Mouse (Mus musculus) stomach, postnatal 0 days (tissue): Measurements from ENCODE around the gene Stt3b. TPM values are rescaled to one million over a fixed set of nuclear protein-coding genes. Genes with fewer than 3 reads are reported as not detected.

Source experiments
- ATAC-seq: fragments of 200-750 bp; cut with Nextera tagmentation; 2 replicates; pipeline ENCODE4 v1.8.0; 2017; ENCODE audit not compliant: low FRiP score, low TSS enrichment
- DNase-seq: peaks from one replicate; pipeline ENCODE4 v3.0.0-alpha.2; 2016; ENCODE audit warnings: low spot score
- H3K27ac ChIP-seq: fragments of 300-500 bp; sonication (generic); replicated peaks from 2 replicates; pipeline ENCODE4 v1.5.1; 2014; ENCODE audit warnings: mild to moderate bottlenecking, control low read depth
- H3K27me3 ChIP-seq: fragments of 300-500 bp; sonication (generic); 2 replicates; pipeline ENCODE4 v1.6.1; 2014; ENCODE audit warnings: low read length; ENCODE audit not compliant: control insufficient read depth, insufficient read depth
- H3K36me3 ChIP-seq: fragments of 300-500 bp; sonication (generic); 2 replicates; pipeline ENCODE4 v1.6.1; 2014; ENCODE audit warnings: low read length, mixed read lengths; ENCODE audit not compliant: control insufficient read depth, insufficient read depth
- H3K4me1 ChIP-seq: fragments of 300-500 bp; sonication (generic); replicated peaks from 2 replicates; pipeline ENCODE4 v1.6.1; 2014; ENCODE audit warnings: antibody characterized with exemption; ENCODE audit not compliant: control insufficient read depth, insufficient read depth
- H3K4me2 ChIP-seq: fragments of 300-500 bp; sonication (generic); replicated peaks from 2 replicates; pipeline ENCODE4 v1.6.1; 2014; ENCODE audit warnings: low read depth, mild to moderate bottlenecking, control low read depth, moderate library complexity
- H3K4me3 ChIP-seq: fragments of 300-500 bp; sonication (generic); 2 replicates; pipeline ENCODE4 v1.5.1; 2014; ENCODE audit warnings: low read depth, low read length, control low read depth
- H3K9ac ChIP-seq: fragments of 300-500 bp; sonication (generic); 2 replicates; pipeline ENCODE4 v1.6.1; 2014; ENCODE audit warnings: mild to moderate bottlenecking, low read length, control low read depth, mixed read lengths
- H3K9me3 ChIP-seq: fragments of 300-500 bp; sonication (generic); 2 replicates; pipeline ENCODE4 v1.6.1; 2016; ENCODE audit warnings: low read length; ENCODE audit not compliant: control insufficient read depth
- CTCF ChIP-seq: IDR thresholded peaks from 2 replicates; pipeline ENCODE4 v1.5.1; 2016; ENCODE audit warnings: antibody characterized with exemption, low read depth, mild to moderate bottlenecking, moderate library complexity
- EP300 ChIP-seq: optimal IDR thresholded peaks from 2 replicates; pipeline ENCODE3; 2016; ENCODE audit warnings: antibody characterized with exemption
- WGBS: fragments of 180-500 bp; shearing (Covaris S2); extraction: QIAGEN DNeasy Blood & Tissue Kit; methylation state at CpG from one replicate; pipeline ENCODE4 v1.1.7; 2014; 5-methylcytosine and 5-hydroxymethylcytosine counted together
- polyA plus RNA-seq: library from polyadenylated mRNA; unstranded; fragments of >200 nt; fragmentation: Nextera tagmentation; extraction: Ambion mirVana; gene quantifications from 2 replicates; pipeline ENCODE4 v1.2.1, GENCODE M21; 2015

The Stt3b gene
- polyA plus RNA-seq, 1 experiment from 2014 or later: 48.9 TPM

- no peak overlapping the region for H3K4me2 ChIP-seq
- no peaks in the 10 kb centered on the region for H3K9me3 ChIP-seq
- no peak overlapping the region for H3K9ac ChIP-seq
- no peak overlapping the region for H3K27ac ChIP-seq
- H3K4me1 ChIP-seq: no peaks in the 10 kb centered on the region
- DNase-seq: no peak
- no peaks in the 10 kb centered on the region; the same call in none of the 2 replicates for H3K36me3 ChIP-seq
- no peaks in the 10 kb centered on the region for H3K27me3 ChIP-seq
- no peak for ATAC-seq
- H3K4me3 ChIP-seq: no peak overlapping the region
- TF ChIP-seq CTCF (no peak), EP300 (no peak)
- WGBS: 67% methylated on average over 3 of the region's 3 CpGs
Observed at GRCm38 (mm10) chr9:115271556-115271955, 38.7 kb downstream of the Stt3b start.

DNA sequence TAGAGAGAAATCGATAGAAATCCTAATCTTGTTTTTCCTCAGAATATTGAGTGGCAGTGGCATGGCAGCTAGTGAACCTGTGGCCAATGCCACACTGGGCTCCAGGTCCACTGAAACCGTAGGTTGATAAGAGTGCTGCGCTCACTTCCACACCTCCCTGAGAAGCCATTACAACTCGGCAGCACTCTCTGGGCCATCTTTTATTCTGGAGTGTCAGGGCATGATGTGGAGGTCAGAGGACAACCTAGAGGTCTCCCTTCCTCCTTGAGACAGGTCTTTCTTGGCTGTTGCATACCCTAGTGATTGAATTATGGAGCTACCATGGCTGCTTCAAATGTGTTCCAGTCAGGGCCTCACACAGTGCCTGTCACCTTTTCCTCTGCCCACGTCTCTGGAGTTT lies 48.3 kb downstream of the Stt3b start:
- Histone ChIP-seq H3K27ac (no peak overlapping the region), H3K4me1 (no peaks in the 10 kb centered on the region), H3K36me3 (peaks cover 4% of the 10 kb centered on the region), H3K4me3 (no peak overlapping the region), H3K4me2 (no peak overlapping the region), H3K9ac (no peak overlapping the region), H3K27me3 (no peaks in the 10 kb centered on the region), H3K9me3 (no peaks in the 10 kb centered on the region)
- ATAC-seq (no peak), DNase-seq (no peak)
- WGBS: 81% methylated on average over 5 of the region's 5 CpGs
- TF ChIP-seq EP300: no peak
- TF ChIP-seq CTCF: no peak

GRCm38 (mm10) chr9:115261456-115261855 lies 48.8 kb downstream of the Stt3b start:
- no peaks in the 10 kb centered on the region for H3K9me3 ChIP-seq
- WGBS: 80% methylated on average over 8 of the region's 8 CpGs
- no peaks in the 10 kb centered on the region for H3K4me1 ChIP-seq
- H3K27me3 ChIP-seq: no peaks in the 10 kb centered on the region
- H3K4me3 ChIP-seq: no peak overlapping the region
- H3K27ac ChIP-seq: no peak overlapping the region
- DNase-seq (no peak), ATAC-seq (no peak)
- TF ChIP-seq CTCF: peak; percentile 73
- TF ChIP-seq EP300: no peak
- H3K4me2 ChIP-seq: no peak overlapping the region
- peaks cover 4% of the 10 kb centered on the region for H3K36me3 ChIP-seq
- no peak overlapping the region for H3K9ac ChIP-seq

DNA sequence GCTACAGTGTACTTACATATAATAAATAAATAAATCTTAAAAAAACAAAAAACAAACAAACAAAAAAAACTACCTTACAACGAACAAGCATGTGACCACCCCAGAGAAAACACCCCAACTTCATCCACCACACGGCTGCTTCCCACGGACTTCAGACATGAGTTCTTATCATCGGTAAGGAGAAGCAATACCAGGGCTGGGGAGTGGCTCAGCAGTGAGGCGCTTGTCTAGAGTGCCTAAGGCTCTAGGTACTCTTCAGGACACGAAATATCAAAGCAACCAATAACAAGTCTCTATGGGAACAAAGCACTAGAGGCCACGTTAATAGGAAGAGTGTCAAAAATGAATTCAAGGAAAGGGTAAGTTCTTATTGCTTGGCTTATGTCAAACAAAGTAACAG lies 49.8 kb downstream of the Stt3b start:
- no peak for DNase-seq
- no peak overlapping the region for H3K9ac ChIP-seq
- no peaks in the 10 kb centered on the region for H3K9me3 ChIP-seq
- no peaks in the 10 kb centered on the region for H3K27me3 ChIP-seq
- H3K27ac ChIP-seq: no peak overlapping the region
- TF ChIP-seq CTCF: no peak
- TF ChIP-seq EP300: no peak
- 78% methylated on average over 7 of the region's 7 CpGs for WGBS
- H3K4me2 ChIP-seq: no peak overlapping the region
- no peak; the same call in 1 of the 2 replicates for ATAC-seq
- H3K4me3 ChIP-seq: no peak overlapping the region
- peaks cover 8% of the 10 kb centered on the region for H3K36me3 ChIP-seq
- no peaks in the 10 kb centered on the region for H3K4me1 ChIP-seq

- no peak for TF ChIP-seq EP300
- TF ChIP-seq CTCF: no peak
Observed at GRCm38 (mm10) chr9:115259866-115260265, 50.4 kb downstream of the Stt3b start.

DNA sequence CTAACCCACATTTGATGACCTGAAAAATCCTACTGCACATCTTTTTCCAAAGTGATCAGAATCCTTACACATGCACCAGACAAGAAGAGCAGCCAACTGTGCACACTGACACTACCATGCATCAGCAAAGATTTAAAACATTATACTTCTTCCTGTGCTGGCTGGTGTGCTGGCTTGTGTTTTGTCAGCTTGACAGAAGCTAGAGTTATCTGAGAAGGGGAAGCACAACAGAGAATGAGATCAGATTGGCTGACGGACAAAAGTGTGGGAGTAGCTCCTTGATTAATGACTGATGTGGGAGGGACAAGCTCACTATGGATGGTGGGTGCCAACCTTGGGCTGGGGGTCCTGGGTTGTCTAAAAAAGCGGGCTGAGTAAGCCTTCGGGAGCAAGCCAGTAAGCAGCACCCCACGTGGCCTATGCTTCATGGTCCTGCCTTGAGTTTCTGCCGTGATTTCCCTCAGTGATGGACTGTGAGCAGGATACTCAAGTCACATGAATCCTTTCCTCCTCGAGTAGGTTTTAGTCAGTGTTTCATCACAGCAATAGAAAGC lies 52.4 kb downstream of the Stt3b start:
- Histone ChIP-seq H3K36me3 (peaks cover 10% of the 10 kb centered on the region), H3K9ac (no peak overlapping the region), H3K4me3 (no peak overlapping the region), H3K27ac (no peak overlapping the region), H3K9me3 (no peaks in the 10 kb centered on the region), H3K27me3 (no peaks in the 10 kb centered on the region), H3K4me2 (no peak overlapping the region), H3K4me1 (no peaks in the 10 kb centered on the region)
- WGBS: 56% methylated on average over 6 of the region's 6 CpGs
- TF ChIP-seq EP300 (no peak), CTCF (no peak)
- ATAC-seq (no peak), DNase-seq (no peak)

More at GRCm38 (mm10) chr9:115259866-115260265, 50.4 kb downstream of the Stt3b start:
- DNase-seq: no peak
- ATAC-seq: no peak
- H3K27ac ChIP-seq: no peak overlapping the region
- 81% methylated on average over 4 of the region's 4 CpGs for WGBS
- H3K4me1 ChIP-seq: no peaks in the 10 kb centered on the region
- H3K27me3 ChIP-seq: no peaks in the 10 kb centered on the region
- no peak overlapping the region for H3K4me3 ChIP-seq
- H3K9me3 ChIP-seq: no peaks in the 10 kb centered on the region
- H3K9ac ChIP-seq: no peak overlapping the region
- H3K4me2 ChIP-seq: no peak overlapping the region
- peaks cover 10% of the 10 kb centered on the region for H3K36me3 ChIP-seq
